Mouse (Mus musculus): ENCODE data around the gene Stard3. TPM values are rescaled to one million over a fixed set of nuclear protein-coding genes. Genes with fewer than 3 reads are reported as not detected.

Gene Stard3
- total and polyA plus RNA-seq, 2 experiments from 2014 or later: 23.8 to 56.1 TPM

- H3K9ac ChIP-seq (replicated peaks; ENCODE audit: low read length, poor library complexity, severe bottlenecking): no peak overlapping the region
- no peaks in the 10 kb centered on the region for H3K4me1 ChIP-seq (ENCODE audit: insufficient read depth, low read length)
- no peaks in the 10 kb centered on the region for H3K9me3 ChIP-seq (ENCODE audit: low read length)
- no peak for DNase-seq (ENCODE audit: low spot score)
- ATAC-seq (ENCODE audit: low FRiP score): no peak
- TF ChIP-seq CTCF (IDR thresholded peaks at IDR 0.05): no peak
- 0 out of 2 replicates have a peak, but pooled peaks cover 5% of the 10 kb centered on the region for H3K27me3 ChIP-seq (ENCODE audit: insufficient read depth, low read length)
- H3K4me2 ChIP-seq (ENCODE audit: low read depth, low read length, poor library complexity, severe bottlenecking): no peak overlapping the region
- 49% methylated on average over 6 of the region's 6 CpGs for WGBS
- no peaks in the 10 kb centered on the region for H3K36me3 ChIP-seq (ENCODE audit: insufficient read depth, low read length)
- H3K4me3 ChIP-seq (ENCODE audit: low read depth, low read length): no peak overlapping the region
- H3K27ac ChIP-seq (ENCODE audit: low read depth, low read length): no peak overlapping the region
Measured at GRCm38 (mm10) chr11:98394301-98394700, 36.1 kb downstream of the Stard3 start.

- 0 out of 2 replicates have a peak, but pooled peaks cover 5% of the 10 kb centered on the region for H3K27me3 ChIP-seq (ENCODE audit: insufficient read depth, low read length)
- H3K4me3 ChIP-seq (ENCODE audit: low read depth, low read length): no peak overlapping the region
- no peak for TF ChIP-seq CTCF (IDR thresholded peaks at IDR 0.05)
- H3K9ac ChIP-seq (replicated peaks; ENCODE audit: low read length, poor library complexity, severe bottlenecking): no peak overlapping the region
- no peak for ATAC-seq (ENCODE audit: low FRiP score)
- H3K4me2 ChIP-seq (ENCODE audit: low read depth, low read length, poor library complexity, severe bottlenecking): no peak overlapping the region
- no peaks in the 10 kb centered on the region for H3K36me3 ChIP-seq (ENCODE audit: insufficient read depth, low read length)
- H3K4me1 ChIP-seq (ENCODE audit: insufficient read depth, low read length): 0 out of 2 replicates have a peak, but pooled peaks cover 5% of the 10 kb centered on the region
- no peak overlapping the region for H3K27ac ChIP-seq (ENCODE audit: low read depth, low read length)
- WGBS: 47% methylated on average over 4 of the region's 4 CpGs
- DNase-seq (ENCODE audit: low spot score): no peak
- no peaks in the 10 kb centered on the region for H3K9me3 ChIP-seq (ENCODE audit: low read length)
Measured at GRCm38 (mm10) chr11:98395041-98395440, 36.9 kb downstream of the Stard3 start.

GRCm38 (mm10) chr11:98397946-98398345, 39.8 kb downstream of the Stard3 start:
- Histone ChIP-seq H3K27ac (ENCODE audit: low read depth, low read length) (no peak overlapping the region), H3K9ac (replicated peaks; ENCODE audit: low read length, poor library complexity, severe bottlenecking) (no peak overlapping the region), H3K4me2 (ENCODE audit: low read depth, low read length, poor library complexity, severe bottlenecking) (no peak overlapping the region), H3K9me3 (ENCODE audit: low read length) (no peaks in the 10 kb centered on the region), H3K36me3 (ENCODE audit: insufficient read depth, low read length) (no peaks in the 10 kb centered on the region), H3K4me1 (ENCODE audit: insufficient read depth, low read length) (peaks cover 10% of the 10 kb centered on the region; the same call in 1 of the 2 replicates), H3K27me3 (ENCODE audit: insufficient read depth, low read length) (no peaks in the 10 kb centered on the region), H3K4me3 (ENCODE audit: low read depth, low read length) (no peak overlapping the region)
- no peak for TF ChIP-seq CTCF (IDR thresholded peaks at IDR 0.05)
- DNase-seq (ENCODE audit: low spot score): no peak
- 91% methylated on average over 7 of the region's 7 CpGs for WGBS
- no peak for ATAC-seq (ENCODE audit: low FRiP score)

GRCm38 (mm10) chr11:98400161-98400726, 42.1 kb downstream of the Stard3 start, which contains the start of gene Pgap3:
TSS of gene Pgap3 (minus strand) at chr11:98400490.
- DNase-seq (ENCODE audit: low spot score): peak; percentile 95
- ATAC-seq (ENCODE audit: low FRiP score): peak; percentile 92

GRCm38 (mm10) chr11:98400816-98401215, 42.6 kb downstream of the Stard3 start:
- no peaks in the 10 kb centered on the region for H3K27me3 ChIP-seq (ENCODE audit: insufficient read depth, low read length)
- peak overlapping the region; percentile 62 for H3K4me2 ChIP-seq (ENCODE audit: low read depth, low read length, poor library complexity, severe bottlenecking)
- peaks cover 10% of the 10 kb centered on the region; the same call in 1 of the 2 replicates for H3K4me1 ChIP-seq (ENCODE audit: insufficient read depth, low read length)
- 61% methylated on average over 3 of the region's 3 CpGs for WGBS
- H3K27ac ChIP-seq (ENCODE audit: low read depth, low read length): peak overlapping the region; percentile 92
- no peaks in the 10 kb centered on the region for H3K36me3 ChIP-seq (ENCODE audit: insufficient read depth, low read length)
- H3K4me3 ChIP-seq (ENCODE audit: low read depth, low read length): peak overlapping the region; percentile 62
- DNase-seq (ENCODE audit: low spot score) (no peak), ATAC-seq (ENCODE audit: low FRiP score) (no peak)
- peak overlapping the region; percentile 74; the same call in 1 of the 2 replicates for H3K9ac ChIP-seq (replicated peaks; ENCODE audit: low read length, poor library complexity, severe bottlenecking)
- TF ChIP-seq CTCF (IDR thresholded peaks at IDR 0.05): no peak
- no peaks in the 10 kb centered on the region for H3K9me3 ChIP-seq (ENCODE audit: low read length)

More at GRCm38 (mm10) chr11:98400161-98400726, 42.1 kb downstream of the Stard3 start, which contains the start of gene Pgap3:
- Histone ChIP-seq H3K4me1 (ENCODE audit: insufficient read depth, low read length) (peaks cover 10% of the 10 kb centered on the region; the same call in 1 of the 2 replicates), H3K4me3 (ENCODE audit: low read depth, low read length) (peak within 1 kb of the TSS; percentile 62), H3K4me2 (ENCODE audit: low read depth, low read length, poor library complexity, severe bottlenecking) (peak within 1 kb of the TSS; percentile 62), H3K9me3 (ENCODE audit: low read length) (no peaks in the 10 kb centered on the region), H3K36me3 (ENCODE audit: insufficient read depth, low read length) (no peaks in the 10 kb centered on the region), H3K27me3 (ENCODE audit: insufficient read depth, low read length) (no peaks in the 10 kb centered on the region), H3K27ac (ENCODE audit: low read depth, low read length) (peak within 1 kb of the TSS; percentile 92), H3K9ac (replicated peaks; ENCODE audit: low read length, poor library complexity, severe bottlenecking) (peak within 1 kb of the TSS; percentile 74)
- under 1% methylated on average over 40 of the region's 40 CpGs for WGBS
- no peak; the same call in 1 of the 2 replicates for TF ChIP-seq CTCF (IDR thresholded peaks at IDR 0.05)

GRCm38 (mm10) chr11:98406621-98407020, 48.5 kb downstream of the Stard3 start:
- ATAC-seq (ENCODE audit: low FRiP score): no peak
- no peaks in the 10 kb centered on the region for H3K4me1 ChIP-seq (ENCODE audit: insufficient read depth, low read length)
- no peaks in the 10 kb centered on the region for H3K36me3 ChIP-seq (ENCODE audit: insufficient read depth, low read length)
- no peak overlapping the region for H3K27ac ChIP-seq (ENCODE audit: low read depth, low read length)
- H3K4me3 ChIP-seq (ENCODE audit: low read depth, low read length): no peak overlapping the region
- TF ChIP-seq CTCF (IDR thresholded peaks at IDR 0.05): no peak
- DNase-seq (ENCODE audit: low spot score): no peak
- H3K4me2 ChIP-seq (ENCODE audit: low read depth, low read length, poor library complexity, severe bottlenecking): no peak overlapping the region
- WGBS: 67% methylated on average over 6 of the region's 6 CpGs
- no peaks in the 10 kb centered on the region for H3K9me3 ChIP-seq (ENCODE audit: low read length)
- no peak overlapping the region for H3K9ac ChIP-seq (replicated peaks; ENCODE audit: low read length, poor library complexity, severe bottlenecking)
- peaks cover 9% of the 10 kb centered on the region for H3K27me3 ChIP-seq (ENCODE audit: insufficient read depth, low read length)

Data from midbrain, postnatal 0 days (tissue).